Mouse (Mus musculus) gastrocnemius, postnatal 36 days (tissue): Measurements from ENCODE around the gene 2010111I01Rik. TPM values are rescaled to one million over a fixed set of nuclear protein-coding genes. Genes with fewer than 3 reads are reported as not detected.
A peak's percentile ranks its signal among the peaks of the same experiment; 100 is the strongest.
"Not testable (repeated sequence)": the region's sequence is repeated elsewhere in the genome, so short reads cannot be mapped to it uniquely, and the experiment has no call there.

ENCODE experiments used
- DNase-seq, 2 experiments: peaks; one replicate each; pipeline ENCODE4 v3.0.0; 2022
- intact Hi-C: fragments of 180-260 bp; cut with DNase I; formaldehyde crosslinking; loops from one replicate; pipeline ENCODE4 v1.15.1; 2025
- total RNA-seq, 2 experiments: library from RNA; stranded (reverse); gene quantifications; 2 replicates each; pipeline ENCODE4 v1.2.3; 2021

2010111I01Rik gene
- total RNA-seq, 2 experiments from 2014 or later: 62.5 to 70.3 TPM

DNA sequence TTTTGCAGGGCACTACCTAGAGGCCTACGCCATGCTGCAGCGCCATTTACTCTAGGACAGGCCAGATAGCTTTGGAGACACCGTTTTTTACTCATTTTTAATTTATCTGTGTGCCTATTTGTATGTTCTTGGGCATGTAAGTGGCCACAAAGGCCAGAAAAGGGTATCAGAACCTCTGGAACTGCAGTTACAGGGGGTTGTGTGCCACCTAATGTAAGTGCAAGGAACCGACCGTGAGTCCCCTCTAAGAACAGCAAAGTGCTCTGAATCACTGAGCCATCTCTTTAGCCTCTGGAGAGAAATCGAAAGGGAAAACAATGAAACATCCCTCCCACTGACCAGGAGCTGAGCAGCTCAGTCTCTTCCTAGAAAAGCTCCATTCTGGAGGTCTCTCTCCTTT is 358.1 kb downstream of the 2010111I01Rik start:
- intact Hi-C loops: no loop called here

DNA sequence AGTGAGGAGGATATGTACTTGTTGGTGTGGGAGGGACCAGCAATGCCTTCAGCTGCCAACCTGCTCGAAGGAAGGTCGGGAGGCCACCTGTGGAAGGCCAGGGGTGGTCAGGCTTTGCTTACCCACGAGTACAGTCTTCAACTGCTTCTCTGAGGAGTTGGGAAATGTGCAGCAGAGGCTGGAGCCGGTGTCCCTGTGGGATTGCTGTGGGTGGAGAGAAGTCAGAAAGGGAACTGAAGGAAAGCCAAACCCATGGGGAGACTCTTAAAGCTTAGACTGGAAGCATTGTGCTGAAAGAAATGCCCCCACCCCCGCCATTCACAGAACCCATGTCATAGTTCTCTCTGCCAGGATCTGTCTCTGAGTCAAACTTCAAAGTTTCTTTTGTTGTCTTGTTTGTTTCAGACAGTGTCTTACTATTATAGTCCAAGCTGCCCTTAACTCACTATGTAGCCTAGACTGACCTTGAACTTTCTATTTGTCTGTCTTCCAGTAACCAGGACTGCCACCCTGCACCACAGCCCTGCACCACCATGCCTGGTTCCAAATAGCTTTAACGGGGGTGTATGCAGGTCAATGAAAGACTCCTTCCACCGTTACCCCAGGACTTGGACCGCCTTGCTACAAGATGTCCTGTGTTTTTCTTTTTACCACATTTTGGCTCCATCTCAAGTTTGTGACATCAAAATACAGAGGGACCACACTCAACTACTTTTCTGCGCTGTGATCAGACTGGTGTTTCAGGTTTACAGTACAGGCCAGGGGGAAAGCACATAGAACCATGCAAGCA is 358.8 kb downstream of the 2010111I01Rik start:
- intact Hi-C loops: no loop called here
- peak in 1 of 2 experiments; percentile 15 for DNase-seq

More for the DNA sequence above, 358.1 kb downstream of the 2010111I01Rik start:
- DNase-seq: no peak

DNA sequence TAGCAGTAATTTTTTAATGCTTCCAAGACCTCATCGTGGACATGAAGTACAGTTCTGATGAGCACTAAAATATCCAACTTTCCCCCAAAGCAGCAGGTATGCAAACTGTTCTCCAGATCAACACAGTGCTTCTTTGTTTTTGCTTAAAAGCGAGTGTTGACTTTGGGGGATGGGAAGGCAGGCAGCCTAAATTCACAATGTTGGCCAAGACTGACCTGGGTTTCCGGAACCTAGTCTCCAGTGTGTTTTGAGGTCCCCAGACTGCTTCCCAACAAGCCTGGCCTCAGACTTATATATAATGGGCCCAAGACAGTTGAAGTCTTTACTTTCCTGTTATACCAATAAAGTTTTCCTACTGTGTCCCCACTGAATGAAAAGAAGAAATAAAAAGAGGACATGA is 359.6 kb downstream of the 2010111I01Rik start:
- intact Hi-C loops: no loop called here
- no peak for DNase-seq

DNA sequence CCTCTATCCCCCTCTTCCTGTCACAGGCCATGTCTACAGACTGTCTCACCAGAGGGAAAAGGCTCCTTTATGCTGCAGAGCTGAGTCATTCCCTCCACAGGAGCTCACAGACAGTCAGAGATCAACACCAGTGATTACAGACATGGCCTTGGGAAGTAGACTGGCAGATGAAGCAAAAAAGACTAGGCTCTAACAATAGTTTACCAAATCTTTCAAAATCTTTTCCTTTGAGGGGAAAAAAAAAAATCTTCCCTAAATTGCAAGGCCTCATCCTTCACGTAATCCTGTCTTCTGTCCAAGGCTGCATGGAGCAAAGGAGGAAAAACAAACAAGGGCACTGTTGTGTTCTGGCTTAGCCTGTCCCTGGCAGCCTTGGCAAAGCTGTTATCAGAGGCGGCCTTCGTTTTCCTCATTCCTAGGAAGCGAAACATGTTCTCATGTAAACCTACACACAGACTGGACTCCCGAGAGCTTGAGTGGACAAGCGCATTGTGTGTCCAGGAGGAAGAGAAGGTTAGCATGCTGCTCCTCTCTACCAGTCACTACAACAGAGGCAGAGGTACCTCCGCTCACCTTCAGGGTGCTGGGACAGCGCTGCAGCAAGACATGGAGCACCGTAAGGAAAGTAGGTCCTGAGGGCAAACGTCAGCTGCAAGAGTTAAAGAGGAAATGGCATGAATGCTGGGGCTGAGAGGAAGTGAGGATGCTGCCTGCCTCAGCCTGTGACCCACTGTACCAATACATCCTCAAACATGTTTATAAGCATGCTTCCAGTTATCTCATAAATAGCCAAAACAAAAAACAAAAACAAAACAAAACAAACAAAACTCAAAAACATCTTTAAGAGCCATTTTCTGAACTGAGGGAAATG is 360.5 kb downstream of the 2010111I01Rik start:
- DNase-seq: no peak
- intact Hi-C loops: loop anchor here (5.0 kb wide), 2 partner anchors 88 to 213 kb away; no protein-coding TSS in a partner anchor

- intact Hi-C loops: loop anchor here (5.0 kb wide), 2 partner anchors 89 to 214 kb away; no protein-coding TSS in a partner anchor
- DNase-seq: no peak
Observed at GRCm38 (mm10) chr13:63326015-63326414, 361.3 kb downstream of the 2010111I01Rik start.

DNA sequence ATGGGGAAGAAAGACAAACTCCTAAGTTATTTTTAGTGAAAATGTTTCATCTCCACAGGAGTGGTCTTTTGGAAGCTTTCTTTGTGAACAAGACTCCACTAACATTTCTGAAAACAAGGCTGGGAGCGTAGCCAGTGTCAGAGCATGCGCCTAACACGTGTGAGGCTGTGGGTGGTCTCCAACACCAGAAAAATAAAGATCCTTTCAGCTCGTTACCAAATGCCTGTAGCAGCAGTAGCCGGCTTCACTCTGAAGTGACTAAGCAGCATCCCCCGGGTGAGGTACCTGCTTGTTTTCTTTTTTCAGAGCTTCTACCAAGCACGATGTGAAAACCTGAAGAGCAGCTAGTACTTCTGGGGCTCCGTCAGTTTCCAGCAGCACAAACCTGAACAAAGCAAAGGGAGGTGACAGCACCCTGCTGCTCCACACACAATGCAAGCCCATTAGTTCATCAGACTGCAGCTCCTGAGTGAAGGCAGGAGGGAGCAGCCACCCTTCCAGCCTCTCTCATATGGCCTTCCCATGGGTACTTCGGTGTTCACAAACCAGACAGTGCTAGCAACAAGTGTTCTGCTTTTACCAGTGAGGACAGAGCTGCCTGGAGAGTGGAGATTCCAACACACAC is 365.7 kb downstream of the 2010111I01Rik start:
- intact Hi-C loops: no loop called here
- no peak for DNase-seq

- intact Hi-C loops: no loop called here
- DNase-seq: peak; percentile 53 to 57
Observed at GRCm38 (mm10) chr13:63331379-63331778, 366.7 kb downstream of the 2010111I01Rik start.

GRCm38 (mm10) chr13:63332576-63333300 is 368.0 kb downstream of the 2010111I01Rik start:
- DNase-seq: no peak
- intact Hi-C loops: loop anchor here (2.0 kb wide), 1 partner anchor 286 kb away; no protein-coding TSS in a partner anchor

- DNase-seq: no peak
- intact Hi-C loops: loop anchor here (2.0 kb wide), 1 partner anchor 411 kb away; no protein-coding TSS in a partner anchor
Observed at GRCm38 (mm10) chr13:63335421-63336134, 370.9 kb downstream of the 2010111I01Rik start.

DNA sequence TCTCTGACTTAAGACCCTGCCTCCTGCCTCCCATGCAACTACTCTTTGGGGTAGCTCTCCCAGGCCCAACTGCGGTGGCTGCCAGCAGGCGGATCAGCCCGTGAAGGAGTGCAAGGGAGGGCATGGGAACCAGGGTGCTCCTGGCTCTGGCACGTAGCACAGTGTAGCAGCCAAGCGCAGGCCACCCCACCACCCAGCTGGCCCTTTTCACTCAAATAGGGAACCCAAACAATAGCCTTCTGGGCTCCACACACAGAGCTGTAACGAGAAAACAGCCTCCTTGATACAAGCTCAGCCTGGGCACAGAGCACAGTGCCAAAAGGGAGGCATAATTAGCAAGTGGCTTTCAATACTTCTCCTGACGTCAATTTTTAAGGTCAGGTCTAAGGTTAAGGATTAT is 371.6 kb downstream of the 2010111I01Rik start:
- intact Hi-C loops: loop anchor here (2.0 kb wide), 1 partner anchor 412 kb away; no protein-coding TSS in a partner anchor
- DNase-seq: no peak

DNA sequence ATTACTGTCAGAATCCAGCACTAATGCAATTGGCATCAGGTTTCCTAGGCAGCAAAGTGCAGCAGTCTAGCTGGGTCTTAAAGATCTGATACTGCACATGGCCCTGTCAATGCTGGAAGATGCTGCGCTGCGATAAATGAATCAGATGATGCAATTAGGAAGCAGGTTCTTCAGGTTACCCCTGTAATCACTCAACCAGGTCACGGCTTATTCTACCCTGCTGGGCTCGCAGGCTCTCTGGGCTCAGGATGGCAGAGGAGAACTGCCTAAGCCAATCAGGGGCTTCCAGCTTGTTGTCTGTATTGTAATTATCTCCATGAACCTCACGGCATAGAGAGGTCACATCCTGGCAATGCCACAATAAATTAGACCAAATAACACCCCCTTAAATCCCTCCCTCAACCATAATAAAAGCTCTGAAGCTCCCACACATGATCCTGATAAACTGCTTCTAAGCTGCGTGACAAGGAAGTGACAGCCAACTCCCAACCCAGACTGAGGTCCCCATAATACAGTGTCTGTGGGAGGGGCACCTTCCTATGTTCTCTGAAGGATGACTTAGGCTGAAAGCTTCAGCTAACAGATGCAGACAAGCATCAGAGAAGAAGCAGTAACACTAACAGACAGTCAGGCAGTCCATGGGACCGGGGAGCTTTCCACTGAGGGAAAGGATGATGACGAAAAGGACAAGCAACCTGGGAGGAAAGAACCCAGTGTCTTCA is 372.7 kb downstream of the 2010111I01Rik start:
- intact Hi-C loops: loop anchor here (2.0 kb wide), 1 partner anchor 413 kb away; no protein-coding TSS in a partner anchor
- no peak for DNase-seq

DNA sequence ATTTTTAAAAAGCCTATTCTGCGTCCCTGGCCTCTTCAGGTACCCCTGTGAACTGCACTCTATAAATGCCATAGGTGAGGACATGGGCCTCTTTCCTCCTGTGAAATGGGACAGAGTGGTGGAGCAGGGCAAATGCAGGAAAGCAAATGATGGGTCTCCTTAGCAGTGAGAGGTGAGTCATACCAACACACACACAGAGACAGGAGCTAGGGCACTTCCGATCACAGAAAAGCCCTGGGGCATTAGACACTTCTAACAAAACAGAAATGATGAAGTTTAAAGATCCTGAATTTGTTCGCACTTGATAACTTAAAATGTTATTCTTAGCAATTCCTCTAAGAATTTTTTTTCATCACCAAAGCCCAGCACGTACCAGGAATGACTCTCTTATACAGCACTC is 375.3 kb downstream of the 2010111I01Rik start:
- DNase-seq: no peak
- intact Hi-C loops: no loop called here

DNA sequence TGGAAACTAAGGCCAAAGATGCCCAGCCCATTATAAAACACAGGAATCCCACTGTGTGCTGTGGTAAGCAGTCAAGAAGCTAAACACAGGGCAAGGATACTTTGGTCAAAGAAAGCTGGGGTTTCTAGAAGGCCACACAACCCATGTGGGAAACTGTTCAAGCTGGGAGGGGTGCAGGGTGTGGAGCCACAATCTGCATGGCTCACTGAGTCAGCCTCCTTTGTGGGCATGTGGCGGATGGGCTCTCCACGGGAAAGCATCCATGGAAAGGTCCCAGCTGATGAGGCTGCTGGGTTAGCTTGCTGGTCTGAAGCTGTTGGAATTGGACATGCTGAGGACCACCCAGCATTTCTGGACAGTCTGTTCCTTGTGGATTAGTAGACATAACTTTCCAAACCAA is 378.1 kb downstream of the 2010111I01Rik start:
- no peak for DNase-seq
- intact Hi-C loops: no loop called here

DNA sequence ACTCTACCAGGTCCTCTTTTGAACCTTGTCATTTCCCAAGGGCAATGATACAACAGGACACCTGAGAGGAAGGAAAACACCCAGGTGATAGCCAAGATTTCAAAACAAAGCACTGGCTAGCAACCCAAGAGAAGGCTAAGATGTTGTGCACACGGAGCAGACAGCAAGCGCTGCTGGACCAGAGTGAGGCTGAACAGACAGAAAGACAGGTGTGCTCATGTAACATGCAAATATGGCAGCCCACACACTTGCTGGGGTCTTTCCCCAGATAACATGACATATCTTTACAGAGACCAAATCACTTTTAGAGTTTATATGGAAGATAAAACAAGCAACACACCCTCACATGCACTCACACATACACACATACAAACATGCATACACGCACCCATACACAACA is 379.8 kb downstream of the 2010111I01Rik start:
- no peak for DNase-seq
- intact Hi-C loops: no loop called here

DNA sequence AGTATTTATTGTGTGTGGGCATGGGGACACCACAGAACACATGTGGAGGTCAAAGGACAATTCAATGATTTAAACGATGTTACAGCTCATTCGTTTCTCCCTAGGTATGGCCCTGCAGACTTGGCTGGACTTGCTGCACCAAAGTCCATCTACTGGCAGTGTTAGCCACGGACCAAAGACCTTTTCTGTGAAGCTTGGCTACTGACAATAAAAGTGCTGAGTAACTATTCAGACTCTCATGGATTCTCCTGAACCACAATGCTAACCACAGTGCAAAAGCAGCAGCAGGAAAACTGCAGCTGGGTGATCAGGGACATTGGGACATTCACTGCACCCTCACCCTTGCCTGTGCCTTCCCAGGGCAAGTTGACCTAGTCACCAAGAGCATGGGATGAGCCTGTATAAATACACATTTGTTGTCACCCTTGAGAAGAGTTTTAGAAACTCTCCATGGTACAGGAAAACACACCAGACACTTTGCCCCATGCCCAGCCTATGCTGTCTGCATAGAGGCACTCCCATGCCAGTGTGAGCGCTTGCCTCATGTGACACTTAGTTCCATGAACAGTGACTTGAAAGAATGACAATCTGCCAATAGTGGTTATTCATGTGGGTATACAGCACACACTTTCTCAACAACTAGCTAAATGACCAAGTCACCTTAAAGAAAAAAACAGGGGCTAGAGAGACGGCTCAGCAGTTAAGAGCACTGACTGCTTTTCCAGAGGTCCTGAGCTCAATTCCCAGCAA is 381.0 kb downstream of the 2010111I01Rik start:
- intact Hi-C loops: no loop called here

GRCm38 (mm10) chr13:63347639-63348038 is 382.9 kb downstream of the 2010111I01Rik start:
- DNase-seq: no peak

More for the DNA sequence above, 381.0 kb downstream of the 2010111I01Rik start:
- DNase-seq: no peak

GRCm38 (mm10) chr13:63350076-63350475 is 385.4 kb downstream of the 2010111I01Rik start:
- intact Hi-C loops: no loop called here
- no peak for DNase-seq

More at GRCm38 (mm10) chr13:63347639-63348038, 382.9 kb downstream of the 2010111I01Rik start:
- intact Hi-C loops: no loop called here

DNA sequence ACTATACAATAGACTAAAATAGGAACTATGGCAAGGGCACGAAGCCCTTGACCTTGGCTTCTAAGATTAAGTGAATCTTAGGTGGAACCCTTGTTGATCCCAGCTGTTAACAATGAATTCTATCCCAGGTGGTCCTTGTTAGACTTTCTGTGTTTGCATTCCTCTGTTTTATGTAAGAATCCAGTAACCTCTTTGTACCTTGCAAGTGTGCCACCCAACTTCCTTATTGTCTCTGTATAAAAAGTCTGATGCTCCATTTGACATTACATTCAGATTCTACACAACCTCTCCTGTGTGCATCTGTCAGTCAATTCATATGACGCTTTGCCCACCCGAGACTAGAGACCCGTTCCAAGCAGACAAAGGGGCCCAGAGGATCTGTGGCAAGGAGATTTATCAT is 388.6 kb downstream of the 2010111I01Rik start:
- DNase-seq, intact Hi-C loops: not testable (repeated sequence)
